Mouse (Mus musculus): ENCODE data around the gene Cyp3a13. TPM values are rescaled to one million over a fixed set of nuclear protein-coding genes. Genes with fewer than 3 reads are reported as not detected.
"Not testable (repeated sequence)": the region's sequence is repeated elsewhere in the genome, so short reads cannot be mapped to it uniquely, and the experiment has no call there.

Cyp3a13 gene
- polyA plus RNA-seq, 1 experiment from 2014 or later = not detected

- not testable (repeated sequence) for H3K36me3 ChIP-seq (replicated peaks); H3K4me2 ChIP-seq; H3K27ac ChIP-seq; H3K4me3 ChIP-seq (replicated peaks); H3K27me3 ChIP-seq; H3K9me3 ChIP-seq; H3K4me1 ChIP-seq; H3K9ac ChIP-seq; ATAC-seq (ENCODE audit: low FRiP score)
- 72% methylated on average over 2 of the region's 2 CpGs for WGBS
These were observed 52.8 kb downstream of the Cyp3a13 start for GRCm38 (mm10) chr5:137868600-137868999.

- H3K27ac ChIP-seq; ATAC-seq (ENCODE audit: low FRiP score); H3K4me2 ChIP-seq; H3K4me3 ChIP-seq (replicated peaks); H3K27me3 ChIP-seq; H3K4me1 ChIP-seq; H3K9me3 ChIP-seq; H3K36me3 ChIP-seq (replicated peaks); H3K9ac ChIP-seq: not testable (repeated sequence)
- WGBS = 91% methylated on average over 1 of the region's 1 CpGs
These were observed 57.4 kb downstream of the Cyp3a13 start for GRCm38 (mm10) chr5:137864008-137864407.

- ATAC-seq (ENCODE audit: low FRiP score); H3K4me2 ChIP-seq; H3K27ac ChIP-seq; H3K9ac ChIP-seq; H3K36me3 ChIP-seq (replicated peaks); H3K9me3 ChIP-seq; H3K4me3 ChIP-seq (replicated peaks); H3K4me1 ChIP-seq; H3K27me3 ChIP-seq: not testable (repeated sequence)
- 95% methylated on average over 2 of the region's 2 CpGs for WGBS
These were observed 63.3 kb downstream of the Cyp3a13 start, which contains the start of gene Pilrb1 for GRCm38 (mm10) chr5:137857960-137858710. Gene Pilrb1 (minus strand): TSS chr5:137858106.

GRCm38 (mm10) chr5:137856870-137857269 is 64.5 kb downstream of the Cyp3a13 start:
- H3K4me1 ChIP-seq; H3K27ac ChIP-seq; H3K27me3 ChIP-seq; H3K36me3 ChIP-seq (replicated peaks); ATAC-seq (ENCODE audit: low FRiP score); H3K9ac ChIP-seq; H3K9me3 ChIP-seq; H3K4me3 ChIP-seq (replicated peaks); H3K4me2 ChIP-seq: not testable (repeated sequence)
- WGBS = 72% methylated on average over 5 of the region's 5 CpGs

GRCm38 (mm10) chr5:137854907-137855306 is 66.5 kb downstream of the Cyp3a13 start:
- not testable (repeated sequence) for H3K4me2 ChIP-seq; H3K27ac ChIP-seq; H3K4me3 ChIP-seq (replicated peaks); H3K27me3 ChIP-seq; H3K9ac ChIP-seq; H3K4me1 ChIP-seq; H3K9me3 ChIP-seq; ATAC-seq (ENCODE audit: low FRiP score); H3K36me3 ChIP-seq (replicated peaks)
- 90% methylated on average over 3 of the region's 3 CpGs for WGBS

GRCm38 (mm10) chr5:137850313-137850712 is 71.1 kb downstream of the Cyp3a13 start:
- not testable (repeated sequence) for H3K27ac ChIP-seq; H3K4me3 ChIP-seq (replicated peaks); H3K4me1 ChIP-seq; H3K9ac ChIP-seq; H3K9me3 ChIP-seq; ATAC-seq (ENCODE audit: low FRiP score); H3K27me3 ChIP-seq; H3K4me2 ChIP-seq; H3K36me3 ChIP-seq (replicated peaks)
- 90% methylated on average over 1 of the region's 1 CpGs for WGBS

Other genes starting within 250 kb of the Cyp3a13 start
- 28.2 and 31.1 TPM in 2 replicates for gene Agfg2, start 236.9 kb downstream of the Cyp3a13 start, polyA plus RNA-seq (2016; fragmentation: Nextera tagmentation; extraction: Ambion mirVana)
- 19.5 and 22.6 TPM in 2 replicates for gene Nyap1, start 180.0 kb downstream of the Cyp3a13 start, polyA plus RNA-seq (2016; fragmentation: Nextera tagmentation; extraction: Ambion mirVana)
- 68.6 and 73.2 TPM in 2 replicates for gene Tsc22d4, start 175.9 kb downstream of the Cyp3a13 start, polyA plus RNA-seq (2016; fragmentation: Nextera tagmentation; extraction: Ambion mirVana)
- 55.7 and 60.1 TPM in 2 replicates for gene Ppp1r35, start 142.8 kb downstream of the Cyp3a13 start, polyA plus RNA-seq (2016; fragmentation: Nextera tagmentation; extraction: Ambion mirVana)
- gene Mepce, start 134.0 kb downstream of the Cyp3a13 start, polyA plus RNA-seq (2016; fragmentation: Nextera tagmentation; extraction: Ambion mirVana) = 13.4 and 15.4 TPM in 2 replicates
- 14.6 and 15.2 TPM in 2 replicates for gene Zcwpw1, start 133.8 kb downstream of the Cyp3a13 start, polyA plus RNA-seq (2016; fragmentation: Nextera tagmentation; extraction: Ambion mirVana)
- 0.13 and 0.22 TPM in 2 replicates for gene Pilra, start 85.3 kb downstream of the Cyp3a13 start, polyA plus RNA-seq (2016; fragmentation: Nextera tagmentation; extraction: Ambion mirVana)
- gene Pilrb1, start 63.5 kb downstream of the Cyp3a13 start, polyA plus RNA-seq (2016; fragmentation: Nextera tagmentation; extraction: Ambion mirVana) = not detected in 2 replicates
- gene Pilrb2, start 49.8 kb downstream of the Cyp3a13 start, polyA plus RNA-seq (2016; fragmentation: Nextera tagmentation; extraction: Ambion mirVana) = not detected in 2 replicates
- not detected in 2 replicates for gene Gjc3, start 41.5 kb upstream of the Cyp3a13 start, polyA plus RNA-seq (2016; fragmentation: Nextera tagmentation; extraction: Ambion mirVana)
- not detected in 2 replicates for gene Azgp1, start 59.9 kb upstream of the Cyp3a13 start, polyA plus RNA-seq (2016; fragmentation: Nextera tagmentation; extraction: Ambion mirVana)
- gene Smok3a, start 99.6 kb upstream of the Cyp3a13 start, polyA plus RNA-seq (2016; fragmentation: Nextera tagmentation; extraction: Ambion mirVana) = not detected in 2 replicates
- not detected in 2 replicates for gene Smok3b, start 99.8 kb upstream of the Cyp3a13 start, polyA plus RNA-seq (2016; fragmentation: Nextera tagmentation; extraction: Ambion mirVana)
- gene Smok3c, start 131.6 kb upstream of the Cyp3a13 start, polyA plus RNA-seq (2016; fragmentation: Nextera tagmentation; extraction: Ambion mirVana) = not detected in 2 replicates
- gene Zkscan1, start 163.5 kb upstream of the Cyp3a13 start, polyA plus RNA-seq (2016; fragmentation: Nextera tagmentation; extraction: Ambion mirVana) = 36.2 and 39.4 TPM in 2 replicates
- gene Zscan21, start 195.3 kb upstream of the Cyp3a13 start, polyA plus RNA-seq (2016; fragmentation: Nextera tagmentation; extraction: Ambion mirVana) = 101 and 103 TPM in 2 replicates
- 43.9 and 44.1 TPM in 2 replicates for gene Zfp113, start 234.1 kb upstream of the Cyp3a13 start, polyA plus RNA-seq (2016; fragmentation: Nextera tagmentation; extraction: Ambion mirVana)
- gene Cops6, start 239.5 kb upstream of the Cyp3a13 start, polyA plus RNA-seq (2016; fragmentation: Nextera tagmentation; extraction: Ambion mirVana) = 274 and 282 TPM in 2 replicates

Data from forebrain, embryonic 12.5 days (tissue).